Mouse (Mus musculus) liver, postnatal 0 days (tissue): Measurements from ENCODE around the gene Npepps. TPM values are rescaled to one million over a fixed set of nuclear protein-coding genes. Genes with fewer than 3 reads are reported as not detected.
A peak's percentile ranks its signal among the peaks of the same experiment; 100 is the strongest.

Experiments used
- ATAC-seq: fragments of 200-750 bp; cut with Nextera tagmentation; 2 replicates; pipeline ENCODE4 v1.8.0; 2017; ENCODE audit warnings: mild to moderate bottlenecking, moderate library complexity
- DNase-seq: peaks from one replicate; pipeline ENCODE4 v3.0.0-alpha.2; 2016
- H3K27ac ChIP-seq: fragments of 300-500 bp; sonication (generic); 2 replicates; pipeline ENCODE4 v1.5.1; 2014; ENCODE audit warnings: antibody characterized with exemption, moderate library complexity, mild to moderate bottlenecking, low read depth
- H3K27me3 ChIP-seq: fragments of 300-500 bp; sonication (generic); 2 replicates; pipeline ENCODE4 v1.6.1; 2014; ENCODE audit warnings: low read length, control low read depth, mixed read lengths; ENCODE audit not compliant: insufficient read depth
- H3K36me3 ChIP-seq: fragments of 300-500 bp; sonication (generic); replicated peaks from 2 replicates; pipeline ENCODE4 v1.6.1; 2014; ENCODE audit warnings: mild to moderate bottlenecking, control low read depth, low read length, moderate library complexity, mixed read lengths; ENCODE audit not compliant: insufficient read depth
- H3K4me1 ChIP-seq: fragments of 300-500 bp; sonication (generic); 2 replicates; pipeline ENCODE4 v1.6.1; 2014; ENCODE audit warnings: antibody characterized with exemption, mild to moderate bottlenecking, control low read depth; ENCODE audit not compliant: insufficient read depth
- H3K4me2 ChIP-seq: fragments of 300-500 bp; sonication (generic); 2 replicates; pipeline ENCODE4 v1.6.1; 2014; ENCODE audit warnings: low read depth, mild to moderate bottlenecking, low read length, moderate library complexity, mixed read lengths
- H3K4me3 ChIP-seq: fragments of 300-500 bp; sonication (generic); 2 replicates; pipeline ENCODE4 v1.5.1; 2014; ENCODE audit warnings: low read depth, low read length
- H3K9ac ChIP-seq: fragments of 300-500 bp; sonication (generic); replicated peaks from 2 replicates; pipeline ENCODE4 v1.6.1; 2014; ENCODE audit warnings: mild to moderate bottlenecking, moderate library complexity
- H3K9me3 ChIP-seq: fragments of 300-500 bp; sonication (generic); 2 replicates; pipeline ENCODE4 v1.6.1; 2016; ENCODE audit warnings: mild to moderate bottlenecking, control low read depth, low read length, mixed read lengths
- CTCF ChIP-seq: sonication (generic); IDR thresholded peaks from 2 replicates; pipeline ENCODE4 v1.5.1; 2016; ENCODE audit warnings: antibody characterized with exemption, low read depth
- EP300 ChIP-seq: IDR thresholded peaks from 2 replicates; pipeline ENCODE4 v1.6.1; 2016; ENCODE audit warnings: antibody characterized with exemption, low read depth, mild to moderate bottlenecking
- WGBS: fragments of 180-500 bp; shearing (Covaris S2); extraction: QIAGEN DNeasy Blood & Tissue Kit; methylation state at CpG from one replicate; pipeline ENCODE4 v1.1.7; 2014; ENCODE audit not compliant: insufficient replicate concordance; 5-methylcytosine and 5-hydroxymethylcytosine counted together
- polyA plus RNA-seq: library from polyadenylated mRNA; unstranded; fragments of >200 nt; fragmentation: Nextera tagmentation; extraction: Ambion mirVana; gene quantifications from 2 replicates; pipeline ENCODE4 v1.2.1, GENCODE M21; 2015

Npepps gene
- polyA plus RNA-seq, 1 experiment from 2014 or later, result 16.5 TPM

- 4% methylated on average over 45 of the region's 74 CpGs for WGBS
- peak overlapping the region; percentile 90 for H3K9ac ChIP-seq
- ATAC-seq, result peak; percentile 51
- peak overlapping the region; percentile 95 for H3K27ac ChIP-seq
- peak overlapping the region; percentile 88 for H3K4me2 ChIP-seq
- no peaks in the 10 kb centered on the region for H3K9me3 ChIP-seq
- no peaks in the 10 kb centered on the region for H3K27me3 ChIP-seq
- peak overlapping the region; percentile 99 for H3K4me3 ChIP-seq
- peak; percentile 98 for DNase-seq
- 0 out of 2 replicates have a peak, but pooled peaks have one; percentile 13 for TF ChIP-seq CTCF
- TF ChIP-seq EP300, result no peak; the same call in 1 of the 2 replicates
- peaks cover 35% of the 10 kb centered on the region for H3K36me3 ChIP-seq
- H3K4me1 ChIP-seq, result peaks cover 37% of the 10 kb centered on the region
These were observed 93.3 kb downstream of the Npepps start for GRCm38 (mm10) chr11:97186947-97187763.

DNA sequence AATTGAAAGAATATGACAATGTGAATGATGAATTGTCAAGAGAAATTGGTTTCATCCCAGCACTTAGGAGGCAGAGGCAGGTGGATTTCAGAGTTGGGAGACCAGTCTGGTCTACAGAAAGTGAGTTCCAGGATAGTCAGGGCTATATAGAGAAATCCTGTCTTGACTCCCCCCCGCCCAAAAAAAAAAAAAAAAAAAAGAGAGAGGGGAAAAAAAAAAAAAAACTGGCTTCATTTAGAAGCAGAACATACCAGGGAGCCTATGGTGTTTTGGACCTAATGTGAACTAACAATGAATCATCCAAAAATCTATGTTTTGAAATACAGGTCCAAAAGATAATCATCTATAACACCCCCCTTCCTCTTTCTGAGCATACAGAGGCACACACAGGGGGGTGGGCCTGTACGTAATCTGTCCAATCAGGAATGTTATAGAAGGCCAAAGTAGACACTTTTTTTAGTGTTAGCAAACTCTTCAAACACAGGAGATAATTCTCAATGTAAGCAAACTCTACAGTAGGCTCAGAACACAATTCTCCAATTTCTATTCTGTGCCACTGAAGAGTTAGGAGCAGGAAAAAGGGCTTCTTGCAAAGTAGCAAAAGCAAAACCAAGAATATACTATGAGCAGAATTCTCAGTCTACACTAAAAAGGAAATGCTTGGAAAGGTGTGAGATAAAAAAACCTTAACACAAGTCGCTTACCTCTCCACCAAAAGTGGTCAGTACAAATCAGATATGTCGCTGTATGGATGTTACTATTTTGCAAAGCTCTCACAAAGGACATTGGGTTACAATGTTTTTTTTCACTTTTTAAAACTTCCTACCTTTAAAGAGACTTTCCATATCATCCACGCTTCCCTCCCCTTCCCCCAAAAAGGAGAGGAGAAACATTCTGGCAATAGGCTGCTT is 94.5 kb downstream of the Npepps start:
- DNase-seq (no peak), ATAC-seq (no peak)
- H3K4me2 ChIP-seq, result peak overlapping the region; percentile 88
- H3K9ac ChIP-seq, result peak overlapping the region; percentile 90
- H3K27ac ChIP-seq, result peak overlapping the region; percentile 95; the same call in 1 of the 2 replicates
- H3K9me3 ChIP-seq, result no peaks in the 10 kb centered on the region
- H3K4me3 ChIP-seq, result peak overlapping the region; percentile 99
- TF ChIP-seq CTCF (no peak), EP300 (no peak)
- H3K36me3 ChIP-seq, result peaks cover 47% of the 10 kb centered on the region
- peaks cover 43% of the 10 kb centered on the region for H3K4me1 ChIP-seq
- no peaks in the 10 kb centered on the region for H3K27me3 ChIP-seq
- WGBS, result 42% methylated on average over 5 of the region's 5 CpGs

- Histone ChIP-seq H3K36me3 (peaks cover 57% of the 10 kb centered on the region), H3K9ac (no peak overlapping the region), H3K4me3 (no peak overlapping the region), H3K4me1 (peaks cover 45% of the 10 kb centered on the region), H3K4me2 (no peak overlapping the region), H3K27me3 (no peaks in the 10 kb centered on the region), H3K27ac (no peak overlapping the region), H3K9me3 (no peaks in the 10 kb centered on the region)
- no peak for ATAC-seq
- no peak for TF ChIP-seq CTCF
- no peak for TF ChIP-seq EP300
- DNase-seq, result no peak
- 72% methylated on average over 5 of the region's 5 CpGs for WGBS
These were observed 95.6 kb downstream of the Npepps start for GRCm38 (mm10) chr11:97184875-97185274.

- DNase-seq, result no peak
- H3K4me2 ChIP-seq, result no peak overlapping the region
- TF ChIP-seq EP300 (no peak), CTCF (no peak)
- H3K27ac ChIP-seq, result peak overlapping the region; percentile 73
- peaks cover 34% of the 10 kb centered on the region for H3K4me1 ChIP-seq
- ATAC-seq, result peak; percentile 18
- H3K9ac ChIP-seq, result 0 out of 2 replicates have a peak overlapping the region, but pooled peaks have one; percentile 9
- WGBS, result 75% methylated on average over 3 of the region's 3 CpGs
- peaks cover 81% of the 10 kb centered on the region for H3K36me3 ChIP-seq
- H3K4me3 ChIP-seq, result no peak overlapping the region
- H3K27me3 ChIP-seq, result no peaks in the 10 kb centered on the region
- no peaks in the 10 kb centered on the region for H3K9me3 ChIP-seq
These were observed 98.0 kb downstream of the Npepps start for GRCm38 (mm10) chr11:97182446-97182845.

DNA sequence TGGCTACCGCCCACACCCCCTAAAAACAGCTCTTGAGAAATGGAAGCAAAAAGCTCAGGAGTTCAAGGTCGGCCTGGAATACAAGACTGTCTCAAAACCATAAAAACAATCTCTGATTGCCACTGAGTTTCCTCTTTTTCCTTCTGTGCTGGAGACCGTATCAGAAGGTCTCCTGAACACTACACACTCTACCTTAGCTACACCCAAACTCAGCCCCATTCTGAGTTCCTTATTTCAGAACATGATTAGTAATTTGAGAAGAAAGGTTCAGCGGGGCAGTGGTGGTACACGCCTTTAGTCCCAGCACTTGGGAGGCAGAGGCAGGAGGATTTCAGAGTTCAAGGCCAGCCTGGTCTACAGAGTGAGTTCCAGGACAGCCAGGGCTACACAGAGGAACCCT is 99.4 kb downstream of the Npepps start:
- H3K4me2 ChIP-seq, result no peak overlapping the region
- H3K27ac ChIP-seq, result no peak overlapping the region
- H3K4me1 ChIP-seq, result peaks cover 27% of the 10 kb centered on the region
- no peak for TF ChIP-seq CTCF
- no peak for TF ChIP-seq EP300
- H3K36me3 ChIP-seq, result peaks cover 92% of the 10 kb centered on the region
- no peaks in the 10 kb centered on the region for H3K9me3 ChIP-seq
- DNase-seq, result no peak
- H3K4me3 ChIP-seq, result no peak overlapping the region
- WGBS, result 63% methylated on average over 5 of the region's 5 CpGs
- ATAC-seq, result no peak
- no peaks in the 10 kb centered on the region for H3K27me3 ChIP-seq
- H3K9ac ChIP-seq, result no peak overlapping the region; the same call in 1 of the 2 replicates

DNA sequence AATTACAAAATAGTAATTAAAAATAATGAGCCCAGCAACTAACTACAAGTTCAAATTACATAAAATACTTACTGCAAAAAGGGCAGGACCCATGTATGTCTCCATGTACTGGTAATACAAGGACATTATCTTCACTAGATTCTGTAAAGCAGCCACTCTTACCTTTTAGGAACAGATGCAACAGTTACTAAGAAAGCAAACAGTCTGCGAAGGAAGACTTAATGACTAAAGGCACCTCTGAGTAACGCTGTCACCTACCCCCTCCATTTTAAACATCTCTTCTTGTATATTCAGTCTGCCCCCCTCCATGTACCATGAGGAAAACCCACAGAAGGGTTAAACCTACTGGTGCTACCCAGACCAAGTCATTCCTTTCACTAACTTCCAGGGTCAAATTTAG is 102.2 kb downstream of the Npepps start:
- Histone ChIP-seq H3K9me3 (no peaks in the 10 kb centered on the region), H3K36me3 (peaks cover 96% of the 10 kb centered on the region), H3K27ac (no peak overlapping the region), H3K27me3 (no peaks in the 10 kb centered on the region), H3K4me1 (peaks cover 12% of the 10 kb centered on the region; the same call in 1 of the 2 replicates), H3K4me2 (no peak overlapping the region), H3K4me3 (no peak overlapping the region), H3K9ac (no peak overlapping the region)
- ATAC-seq (no peak), DNase-seq (no peak)
- TF ChIP-seq EP300 (no peak), CTCF (no peak)
- WGBS, result 97% methylated on average over 2 of the region's 2 CpGs
